Mouse (Mus musculus): ENCODE data around the gene Susd1.

GRCm38 (mm10) chr4:59404375-59404774 lies 34.1 kb downstream of the Susd1 start:
- no peak for TF ChIP-seq CTCF (IDR thresholded peaks at IDR 0.05 in 2 of 3, conservative IDR thresholded peaks at IDR 0.05 in 1 of 3; ENCODE audit: control insufficient read depth in 1 of 3, insufficient read depth in 1 of 3, low read depth in 2 of 3, low read length in 3 of 3, poor library complexity in 1 of 3, severe bottlenecking in 1 of 3)
- no peak for TF ChIP-seq ZC3H11A (IDR thresholded peaks at IDR 0.05; ENCODE audit: low read depth, low read length)
- TF ChIP-seq EP300 (IDR thresholded peaks at IDR 0.05; ENCODE audit: low read depth in 1 of 2, low read length in 2 of 2): no peak
- no peak for TF ChIP-seq TAL1 (IDR thresholded peaks at IDR 0.05; ENCODE audit: low read length)
- TF ChIP-seq MAZ (IDR thresholded peaks at IDR 0.05; ENCODE audit: low read depth, low read length): no peak
- TF ChIP-seq ZNF384 (IDR thresholded peaks at IDR 0.05; ENCODE audit: low read depth, low read length): no peak
- no peak for TF ChIP-seq UBTF (IDR thresholded peaks at IDR 0.05; ENCODE audit: borderline replicate concordance, insufficient read depth, low read depth, low read length)
- no peak for TF ChIP-seq POLR2AphosphoS5 (IDR thresholded peaks at IDR 0.05; ENCODE audit: borderline replicate concordance, low read depth, low read length)
- no peak for TF ChIP-seq POLR2A (IDR thresholded peaks at IDR 0.05; ENCODE audit: control insufficient read depth in 1 of 2, insufficient read depth in 1 of 2, low read depth in 1 of 2, low read length in 2 of 2, poor library complexity in 1 of 2)
- no peak for TF ChIP-seq SMC3 (IDR thresholded peaks at IDR 0.05; ENCODE audit: low read depth, low read length)
- no peak for TF ChIP-seq MYC (IDR thresholded peaks at IDR 0.05; ENCODE audit: low read depth, low read length)
- TF ChIP-seq JUND (IDR thresholded peaks at IDR 0.05; ENCODE audit: low read depth, low read length): no peak
- TF ChIP-seq E2F4 (IDR thresholded peaks at IDR 0.05; ENCODE audit: borderline replicate concordance, low read depth, low read length): no peak

All from MEL (cell line).